Mouse (Mus musculus): ENCODE data around the gene Cited4.

- TF ChIP-seq GATA1 (IDR thresholded peaks at IDR 0.05; ENCODE audit: borderline replicate concordance, low read length), result no peak
- TF ChIP-seq FLI1 (IDR thresholded peaks at IDR 0.05; ENCODE audit: low read length), result no peak
These were observed 34.5 kb upstream of the Cited4 start for GRCm38 (mm10) chr4:120631828-120632227.

Measured in megakaryocyte, embryonic 14.5 days (primary cell).